Mouse (Mus musculus) gastrocnemius, adult 2 months (tissue): ENCODE measurements around the gene Creg2. TPM values are rescaled to one million over a fixed set of nuclear protein-coding genes. Genes with fewer than 3 reads are reported as not detected.

Experiments
- DNase-seq: peaks from one replicate; pipeline ENCODE4 v3.0.0; 2022
- H3K27ac ChIP-seq: fragments of 200-600 bp; 2 replicates; pipeline ENCODE4 v1.8.1; 2022; ENCODE audit warnings: mild to moderate bottlenecking
- H3K4me3 ChIP-seq: fragments of 200-600 bp; 2 replicates; pipeline ENCODE4 v1.8.1; 2022; ENCODE audit warnings: mild to moderate bottlenecking, moderate library complexity
- CTCF ChIP-seq: fragments of 200-600 bp; IDR thresholded peaks from 2 replicates; pipeline ENCODE4 v1.8.1; 2022; ENCODE audit warnings: antibody characterized with exemption, mild to moderate bottlenecking, moderate library complexity
- intact Hi-C: fragments of 180-260 bp; cut with DNase I; formaldehyde crosslinking; loops from one replicate; pipeline ENCODE4 v1.15.1; 2025
- total RNA-seq, 2 experiments: library from RNA; stranded (reverse); gene quantifications; 2 replicates each; pipeline ENCODE4 v1.2.3; 2021

Gene Creg2
- total RNA-seq, 2 experiments from 2014 or later: 0.08 TPM; not detected in 1

DNA sequence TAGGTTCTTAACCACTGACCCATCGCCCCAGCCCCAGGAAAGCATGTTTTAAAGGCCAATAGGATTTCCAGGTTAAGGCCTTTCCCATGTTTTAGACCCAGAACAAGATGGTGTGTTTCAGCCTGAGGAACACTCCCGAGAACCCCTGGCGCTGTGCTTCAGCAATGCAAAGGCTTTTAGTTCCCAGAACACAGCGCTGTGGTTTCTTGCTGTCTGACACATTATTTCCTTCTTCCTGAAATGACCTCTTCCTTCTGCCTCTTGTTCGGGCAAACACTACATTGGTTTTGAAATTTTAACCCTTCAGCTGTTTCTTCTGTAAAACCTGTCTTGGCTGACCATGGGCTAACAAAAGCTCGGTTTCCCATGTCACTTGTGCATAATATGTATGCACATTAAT is 72.1 kb downstream of the Creg2 start:
- TF ChIP-seq CTCF: no peak
- intact Hi-C loops: loop anchor here (5.0 kb wide), 1 partner anchor 592 kb away; the partner anchor contains the start of gene Pdcl3
- no peak overlapping the region for H3K4me3 ChIP-seq
- H3K27ac ChIP-seq: no peak overlapping the region
- DNase-seq: no peak

- H3K4me3 ChIP-seq: no peak overlapping the region
- no peak overlapping the region for H3K27ac ChIP-seq
- intact Hi-C loops: loop anchor here (5.0 kb wide), 1 partner anchor 591 kb away; the partner anchor contains the start of gene Pdcl3
- no peak for TF ChIP-seq CTCF
- no peak for DNase-seq
These were observed 72.8 kb downstream of the Creg2 start for GRCm38 (mm10) chr1:39578446-39578845.

DNA sequence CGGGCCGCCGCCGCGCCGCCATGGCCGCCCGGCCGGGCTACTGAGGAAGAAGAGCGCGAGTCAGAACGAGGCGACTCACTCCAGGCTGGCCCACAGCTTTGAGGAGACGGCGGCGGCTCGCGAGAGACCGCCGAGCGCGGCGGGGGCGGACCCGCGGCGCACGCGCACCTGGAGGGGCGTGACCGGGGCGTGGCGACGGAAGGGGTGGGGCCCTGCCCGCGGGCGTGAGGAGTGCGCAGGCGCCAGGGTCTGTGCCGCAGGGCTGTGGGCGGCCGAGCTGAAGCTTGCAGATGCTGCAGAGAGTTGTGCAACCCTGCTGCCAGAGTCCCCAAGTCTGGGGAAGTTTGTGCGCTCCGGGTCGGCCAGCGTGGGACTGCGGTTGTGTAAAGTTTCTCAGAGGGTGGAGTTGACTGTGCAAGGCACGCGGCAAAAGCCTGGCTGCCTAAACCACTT is 74.0 kb downstream of the Creg2 start, which contains the start of gene Rnf149:
Gene Rnf149, minus strand, starts transcription at position 153 of the 453 bp plus-strand sequence.
- intact Hi-C loops: loop anchor here (5.0 kb wide), 1 partner anchor 590 kb away; the partner anchor contains the start of gene Pdcl3
- H3K4me3 ChIP-seq: peak within 1 kb of the TSS; percentile 96
- peak within 1 kb of the TSS; percentile 92 for H3K27ac ChIP-seq
- TF ChIP-seq CTCF: no peak
- DNase-seq: peak; percentile 98

- Histone ChIP-seq H3K4me3 (peak overlapping the region; percentile 96), H3K27ac (peak overlapping the region; percentile 92)
- intact Hi-C loops: loop anchor here (5.0 kb wide), 1 partner anchor 589 kb away; the partner anchor contains the start of gene Pdcl3
- peak; percentile 8; the same call in 1 of the 2 replicates for TF ChIP-seq CTCF
- DNase-seq: peak; percentile 71
These were observed 74.6 kb downstream of the Creg2 start for GRCm38 (mm10) chr1:39576431-39577243.

DNA sequence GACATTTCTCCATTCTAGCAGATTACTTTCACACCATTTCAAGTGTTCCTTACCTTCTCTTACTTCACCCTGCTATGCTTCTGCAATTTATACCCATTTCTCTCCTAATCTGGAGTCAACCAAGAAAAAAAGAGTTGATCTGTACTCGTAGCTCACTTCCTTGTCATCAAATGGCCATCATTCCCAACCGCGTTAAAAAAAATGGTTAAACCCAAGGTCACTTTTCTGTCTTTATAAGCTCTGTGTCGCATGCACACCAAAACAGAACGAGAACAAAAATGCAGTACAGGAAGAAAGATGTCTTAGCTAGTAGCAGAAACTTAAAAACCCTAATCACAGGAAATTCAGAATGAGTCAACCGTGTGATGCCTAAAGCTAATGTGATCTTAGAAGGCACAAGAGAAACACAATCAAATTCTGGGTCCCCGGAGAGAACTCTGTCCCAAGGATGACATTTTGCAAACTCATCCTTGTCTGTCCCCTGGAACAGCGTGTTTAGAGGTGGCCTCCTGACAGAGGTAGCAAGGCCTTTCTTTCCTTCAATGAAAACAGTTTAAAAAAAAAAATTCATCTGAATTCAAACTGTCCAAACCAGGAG is 75.4 kb downstream of the Creg2 start:
- Histone ChIP-seq H3K4me3 (peak overlapping the region; percentile 96), H3K27ac (peak overlapping the region; percentile 92)
- no peak for DNase-seq
- intact Hi-C loops: loop anchor here (5.0 kb wide), 1 partner anchor 589 kb away; the partner anchor contains the start of gene Pdcl3
- no peak for TF ChIP-seq CTCF

DNA sequence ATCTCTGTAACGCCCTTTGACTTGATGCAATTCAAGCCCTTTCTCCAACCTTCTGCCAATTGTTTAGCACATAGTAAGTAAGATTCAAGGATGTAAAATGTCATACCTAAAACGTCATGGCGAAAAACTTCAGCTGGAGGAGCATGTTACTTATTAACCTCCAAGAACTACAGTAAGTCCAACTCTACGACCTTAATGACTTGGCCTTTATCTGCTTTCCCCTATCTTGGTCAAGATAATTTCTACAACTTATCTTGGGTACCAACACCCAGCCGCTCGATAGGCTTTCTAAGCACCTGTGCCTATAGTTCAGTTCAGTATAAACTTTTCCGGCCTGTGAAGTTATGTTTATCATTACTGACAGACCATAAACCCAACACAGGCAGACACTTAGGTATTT is 77.4 kb downstream of the Creg2 start:
- intact Hi-C loops: no loop called here
- H3K27ac ChIP-seq: no peak overlapping the region
- DNase-seq: no peak
- no peak for TF ChIP-seq CTCF
- H3K4me3 ChIP-seq: no peak overlapping the region

GRCm38 (mm10) chr1:39571653-39572052 is 79.6 kb downstream of the Creg2 start:
- H3K4me3 ChIP-seq: no peak overlapping the region
- DNase-seq: no peak
- intact Hi-C loops: no loop called here
- no peak overlapping the region for H3K27ac ChIP-seq
- TF ChIP-seq CTCF: no peak

Other genes starting within 250 kb of the Creg2 start
- 1 to 10 TPM; 8.3 to 9.7 TPM for gene Tbc1d8, start 172.7 kb downstream of the Creg2 start, total RNA-seq
- 10 to 100 TPM; 18.3 to 18.8 TPM for gene Cnot11, start 116.5 kb downstream of the Creg2 start, total RNA-seq
- gene Rnf149, start 74.1 kb downstream of the Creg2 start, total RNA-seq: 1 to 10 TPM; 6.9 to 8.3 TPM
- gene Rfx8, start 69.5 kb upstream of the Creg2 start, total RNA-seq: not detected
- 1 to 10 TPM in 1 of 2 experiments, not detected in 1; 1.6 TPM for gene Gm3646, start 153.9 kb upstream of the Creg2 start, total RNA-seq
- 10 to 100 TPM; 23.2 to 28.3 TPM for gene Map4k4, start 249.4 kb upstream of the Creg2 start, total RNA-seq